Mouse (Mus musculus) left cerebral cortex, adult 9 months (tissue): ENCODE results near the gene Ldha.
"Not testable (repeated sequence)": the region's sequence is repeated elsewhere in the genome, so short reads cannot be mapped to it uniquely, and the experiment has no call there.

ENCODE experiments used
- DNase-seq, 2 experiments: peaks; one replicate each; pipeline ENCODE4 v3.0.0; 2022; ENCODE audit warnings: low spot score in 2 of 2

The Ldha gene

GRCm38 (mm10) chr7:46880992-46881391 lies 39.7 kb downstream of the Ldha start:
- no peak for DNase-seq

GRCm38 (mm10) chr7:46881941-46882340 lies 40.7 kb downstream of the Ldha start:
- DNase-seq: not testable (repeated sequence)

- DNase-seq: no peak
These were observed 42.0 kb downstream of the Ldha start for GRCm38 (mm10) chr7:46883304-46883703.

- no peak for DNase-seq
These were observed 54.2 kb downstream of the Ldha start for GRCm38 (mm10) chr7:46895511-46895910.

GRCm38 (mm10) chr7:46899343-46899742 lies 58.1 kb downstream of the Ldha start:
- no peak for DNase-seq
